Mouse (Mus musculus) ES-Bruce4 (cell line): Measurements from ENCODE around the gene Echdc3.

Experiments used
- CTCF ChIP-seq: IDR thresholded peaks from one replicate; pipeline ENCODE4 v1.8.1; 2011; ENCODE audit warnings: low read depth, low read length
- POLR2A ChIP-seq: IDR thresholded peaks from one replicate; pipeline ENCODE4 v1.8.1; 2011; ENCODE audit warnings: low read length; ENCODE audit not compliant: insufficient read depth

- TF ChIP-seq CTCF (no peak), POLR2A (no peak)
Observed at GRCm38 (mm10) chr2:6209116-6209515, 3.7 kb downstream of the Echdc3 start.
